Mouse (Mus musculus) neural tube, embryonic 13.5 days (tissue): ENCODE results near the gene 6030408B16Rik. TPM values are rescaled to one million over a fixed set of nuclear protein-coding genes. Genes with fewer than 3 reads are reported as not detected.

ENCODE experiments used
- ATAC-seq: fragments of 200-750 bp; cut with Nextera tagmentation; 2 replicates; pipeline ENCODE4 v1.8.0; 2017; ENCODE audit warnings: low read depth, mild to moderate bottlenecking, moderate TSS enrichment, moderate library complexity
- H3K27ac ChIP-seq: fragments of 300-500 bp; sonication (generic); replicated peaks from 2 replicates; pipeline ENCODE4 v1.5.1; 2015; ENCODE audit warnings: moderate library complexity, mild to moderate bottlenecking, inconsistent platforms
- H3K27me3 ChIP-seq: fragments of 300-500 bp; sonication (generic); 2 replicates; pipeline ENCODE4 v1.6.1; 2015; ENCODE audit warnings: mild to moderate bottlenecking, inconsistent platforms
- H3K36me3 ChIP-seq: fragments of 300-500 bp; sonication (generic); 2 replicates; pipeline ENCODE4 v1.6.1; 2015; ENCODE audit warnings: mild to moderate bottlenecking, inconsistent platforms
- H3K4me1 ChIP-seq: fragments of 300-500 bp; sonication (generic); replicated peaks from 2 replicates; pipeline ENCODE4 v1.6.1; 2015; ENCODE audit warnings: inconsistent platforms
- H3K4me2 ChIP-seq: fragments of 300-500 bp; sonication (generic); 2 replicates; pipeline ENCODE4 v1.6.1; 2015; ENCODE audit warnings: inconsistent platforms, mild to moderate bottlenecking, moderate library complexity
- H3K4me3 ChIP-seq: fragments of 300-500 bp; sonication (generic); 2 replicates; pipeline ENCODE4 v1.5.1; 2015; ENCODE audit warnings: mild to moderate bottlenecking, inconsistent platforms
- H3K9ac ChIP-seq: fragments of 300-500 bp; sonication (generic); 2 replicates; pipeline ENCODE4 v1.6.1; 2015; ENCODE audit warnings: moderate library complexity, mild to moderate bottlenecking, inconsistent platforms
- H3K9me3 ChIP-seq: fragments of 300-500 bp; sonication (generic); 2 replicates; pipeline ENCODE4 v1.6.1; 2016; ENCODE audit warnings: inconsistent platforms
- WGBS: fragments of 180-500 bp; shearing (Covaris S2); methylation state at CpG from one replicate; pipeline ENCODE4 v1.1.7; 2015; 5-methylcytosine and 5-hydroxymethylcytosine counted together
- polyA plus RNA-seq: library from polyadenylated mRNA; unstranded; fragments of >200 nt; fragmentation: Nextera tagmentation; extraction: Ambion mirVana; gene quantifications from 2 replicates; pipeline ENCODE4 v1.2.1, GENCODE M21; 2015

Gene 6030408B16Rik
- polyA plus RNA-seq, 1 experiment from 2014 or later = 0.60 TPM

DNA sequence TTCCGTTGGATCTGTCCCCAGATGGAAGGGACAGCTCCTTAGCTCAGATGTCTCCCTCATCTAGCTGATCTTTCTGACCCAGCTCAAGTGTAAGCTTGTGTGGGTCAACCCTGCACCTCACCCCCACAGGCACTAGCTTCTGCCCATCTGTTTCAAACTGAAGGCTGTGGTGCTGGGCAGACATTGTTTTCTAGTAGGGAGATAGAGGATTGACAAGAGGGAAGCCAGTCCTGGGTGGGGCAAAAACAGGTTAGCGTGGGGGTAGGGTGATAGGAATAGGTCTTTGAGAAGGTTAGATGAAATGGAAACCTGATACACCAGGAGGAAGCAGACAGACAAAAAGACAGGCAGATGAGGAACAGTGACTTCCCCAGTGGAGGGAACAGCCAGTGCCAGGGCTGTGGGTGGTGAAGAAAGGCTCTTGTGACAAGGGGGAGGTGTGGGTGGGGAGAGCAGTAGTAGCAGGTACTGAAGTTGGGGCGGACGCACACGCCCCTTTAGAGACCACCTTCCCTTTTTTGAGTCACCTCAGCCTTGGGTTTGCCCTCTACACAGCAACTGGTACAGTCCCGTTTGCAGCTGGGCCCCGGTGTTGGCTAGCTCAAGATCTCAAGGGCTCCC, 37.1 kb upstream of the 6030408B16Rik start:
- Histone ChIP-seq H3K4me2 (no peak overlapping the region), H3K36me3 (no peaks in the 10 kb centered on the region), H3K27me3 (0 out of 2 replicates have a peak, but pooled peaks cover 6% of the 10 kb centered on the region), H3K4me1 (peaks cover 21% of the 10 kb centered on the region), H3K4me3 (no peak overlapping the region), H3K9ac (no peak overlapping the region), H3K27ac (no peak overlapping the region), H3K9me3 (no peaks in the 10 kb centered on the region)
- WGBS = 87% methylated on average over 7 of the region's 7 CpGs
- no peak for ATAC-seq

DNA sequence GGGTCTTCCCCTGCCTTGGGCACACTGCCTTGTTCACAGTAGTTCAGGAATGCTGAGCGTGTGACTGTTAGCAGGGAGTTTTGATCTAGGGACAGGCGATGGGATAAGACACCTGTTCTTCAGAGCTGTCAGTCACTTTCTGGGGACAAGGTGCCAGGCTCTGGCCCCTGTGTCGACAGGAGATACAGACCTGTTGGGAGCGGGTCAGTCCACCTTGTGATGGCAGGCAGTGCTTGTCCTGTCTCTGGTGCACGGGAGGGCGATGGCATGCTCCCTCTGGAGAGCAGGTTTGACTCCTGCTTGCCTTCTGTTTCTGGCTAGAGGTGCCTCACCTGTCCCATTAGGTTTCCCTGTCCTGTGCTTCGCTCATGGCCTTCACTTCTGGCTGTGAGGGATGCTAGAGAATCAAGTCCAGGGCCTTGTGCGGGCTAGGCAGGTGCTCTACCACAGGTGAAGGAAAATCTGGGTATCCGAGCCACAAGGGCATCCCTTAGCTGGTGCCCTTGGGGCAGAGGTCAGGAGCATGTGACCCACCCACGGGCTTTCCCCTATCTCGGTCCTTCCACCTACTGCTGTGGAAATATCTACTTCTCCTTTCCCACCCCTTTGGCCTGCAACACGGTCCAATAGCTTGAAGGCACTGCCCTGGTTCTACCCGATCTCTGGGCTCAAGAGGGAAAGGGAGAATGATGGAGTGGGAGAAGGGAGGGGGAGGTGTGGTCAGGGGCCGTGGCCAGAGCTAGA, 36.4 kb upstream of the 6030408B16Rik start:
- H3K27ac ChIP-seq = no peak overlapping the region
- no peaks in the 10 kb centered on the region for H3K9me3 ChIP-seq
- peaks cover 27% of the 10 kb centered on the region for H3K4me1 ChIP-seq
- no peak overlapping the region for H3K4me3 ChIP-seq
- H3K27me3 ChIP-seq = 0 out of 2 replicates have a peak, but pooled peaks cover 6% of the 10 kb centered on the region
- no peaks in the 10 kb centered on the region for H3K36me3 ChIP-seq
- WGBS = 84% methylated on average over 14 of the region's 14 CpGs
- H3K9ac ChIP-seq = no peak overlapping the region
- no peak for ATAC-seq
- no peak overlapping the region for H3K4me2 ChIP-seq

- Histone ChIP-seq H3K36me3 (no peaks in the 10 kb centered on the region), H3K27me3 (no peaks in the 10 kb centered on the region), H3K27ac (no peak overlapping the region), H3K4me2 (no peak overlapping the region), H3K4me3 (no peak overlapping the region), H3K4me1 (peaks cover 28% of the 10 kb centered on the region), H3K9me3 (no peaks in the 10 kb centered on the region), H3K9ac (no peak overlapping the region)
- ATAC-seq = no peak
- 86% methylated on average over 11 of the region's 11 CpGs for WGBS
Observed at GRCm38 (mm10) chr15:101258420-101258819, 34.6 kb upstream of the 6030408B16Rik start.

- no peak overlapping the region for H3K9ac ChIP-seq
- H3K4me1 ChIP-seq = peaks cover 17% of the 10 kb centered on the region; the same call in 1 of the 2 replicates
- no peak for ATAC-seq
- WGBS = 76% methylated on average over 3 of the region's 3 CpGs
- no peak overlapping the region for H3K4me2 ChIP-seq
- H3K27ac ChIP-seq = no peak overlapping the region
- H3K36me3 ChIP-seq = no peaks in the 10 kb centered on the region
- H3K4me3 ChIP-seq = no peak overlapping the region
- H3K27me3 ChIP-seq = peaks cover 10% of the 10 kb centered on the region
- no peaks in the 10 kb centered on the region for H3K9me3 ChIP-seq
Observed at GRCm38 (mm10) chr15:101259922-101260321, 33.1 kb upstream of the 6030408B16Rik start.

GRCm38 (mm10) chr15:101260387-101260786, 32.6 kb upstream of the 6030408B16Rik start:
- ATAC-seq = no peak
- 58% methylated on average over 10 of the region's 10 CpGs for WGBS

GRCm38 (mm10) chr15:101260874-101261622, 32.0 kb upstream of the 6030408B16Rik start:
- ATAC-seq = no peak
- no peaks in the 10 kb centered on the region for H3K36me3 ChIP-seq
- no peak overlapping the region for H3K4me3 ChIP-seq
- peaks cover 21% of the 10 kb centered on the region for H3K27me3 ChIP-seq
- H3K9me3 ChIP-seq = no peaks in the 10 kb centered on the region
- WGBS = 76% methylated on average over 13 of the region's 13 CpGs
- H3K4me1 ChIP-seq = peaks cover 20% of the 10 kb centered on the region
- no peak overlapping the region for H3K4me2 ChIP-seq
- H3K27ac ChIP-seq = peak overlapping the region; percentile 2; the same call in 1 of the 2 replicates
- H3K9ac ChIP-seq = no peak overlapping the region

More at GRCm38 (mm10) chr15:101260387-101260786, 32.6 kb upstream of the 6030408B16Rik start:
- Histone ChIP-seq H3K36me3 (no peaks in the 10 kb centered on the region), H3K9me3 (no peaks in the 10 kb centered on the region), H3K27ac (no peak overlapping the region), H3K27me3 (peaks cover 15% of the 10 kb centered on the region), H3K4me3 (no peak overlapping the region), H3K4me1 (peaks cover 14% of the 10 kb centered on the region; the same call in 1 of the 2 replicates), H3K4me2 (no peak overlapping the region), H3K9ac (no peak overlapping the region)

DNA sequence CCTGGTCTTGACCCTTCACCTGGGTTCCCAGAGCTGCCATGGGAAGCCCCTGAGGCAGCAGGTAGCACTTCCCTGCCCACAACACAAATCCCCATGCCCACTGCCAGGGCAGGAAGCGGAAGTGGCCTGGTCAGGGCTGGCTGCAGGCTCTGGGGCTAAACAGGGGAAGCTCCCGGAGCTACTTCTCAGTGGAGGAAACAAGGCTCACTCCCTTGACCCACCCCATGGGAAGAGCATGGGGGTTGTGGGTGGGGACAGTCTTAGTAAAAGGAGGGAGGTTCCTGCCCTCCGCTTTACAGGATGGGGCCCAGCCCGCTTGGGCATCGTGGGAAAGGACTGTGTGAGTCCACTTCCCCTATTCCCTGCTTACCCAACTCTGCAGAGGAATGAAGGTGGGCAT, 30.5 kb upstream of the 6030408B16Rik start:
- no peak for ATAC-seq
- 72% methylated on average over 5 of the region's 5 CpGs for WGBS

GRCm38 (mm10) chr15:101266132-101266963, 26.7 kb upstream of the 6030408B16Rik start:
- H3K27me3 ChIP-seq = peaks cover 48% of the 10 kb centered on the region
- peaks cover 21% of the 10 kb centered on the region for H3K4me1 ChIP-seq
- peak; percentile 74 for ATAC-seq
- peak overlapping the region; percentile 83 for H3K4me2 ChIP-seq
- H3K36me3 ChIP-seq = peaks cover 13% of the 10 kb centered on the region
- under 1% methylated on average over 57 of the region's 57 CpGs for WGBS
- H3K9me3 ChIP-seq = no peaks in the 10 kb centered on the region
- peak overlapping the region; percentile 46 for H3K4me3 ChIP-seq
- H3K9ac ChIP-seq = peak overlapping the region; percentile 68
- H3K27ac ChIP-seq = 0 out of 2 replicates have a peak overlapping the region, but pooled peaks have one; percentile 33

More for the DNA sequence above, 30.5 kb upstream of the 6030408B16Rik start:
- no peak overlapping the region for H3K4me2 ChIP-seq
- no peaks in the 10 kb centered on the region for H3K9me3 ChIP-seq
- no peaks in the 10 kb centered on the region for H3K36me3 ChIP-seq
- H3K27me3 ChIP-seq = peaks cover 36% of the 10 kb centered on the region
- no peak overlapping the region for H3K4me3 ChIP-seq
- H3K27ac ChIP-seq = no peak overlapping the region
- no peak overlapping the region; the same call in 1 of the 2 replicates for H3K9ac ChIP-seq
- peaks cover 32% of the 10 kb centered on the region for H3K4me1 ChIP-seq

DNA sequence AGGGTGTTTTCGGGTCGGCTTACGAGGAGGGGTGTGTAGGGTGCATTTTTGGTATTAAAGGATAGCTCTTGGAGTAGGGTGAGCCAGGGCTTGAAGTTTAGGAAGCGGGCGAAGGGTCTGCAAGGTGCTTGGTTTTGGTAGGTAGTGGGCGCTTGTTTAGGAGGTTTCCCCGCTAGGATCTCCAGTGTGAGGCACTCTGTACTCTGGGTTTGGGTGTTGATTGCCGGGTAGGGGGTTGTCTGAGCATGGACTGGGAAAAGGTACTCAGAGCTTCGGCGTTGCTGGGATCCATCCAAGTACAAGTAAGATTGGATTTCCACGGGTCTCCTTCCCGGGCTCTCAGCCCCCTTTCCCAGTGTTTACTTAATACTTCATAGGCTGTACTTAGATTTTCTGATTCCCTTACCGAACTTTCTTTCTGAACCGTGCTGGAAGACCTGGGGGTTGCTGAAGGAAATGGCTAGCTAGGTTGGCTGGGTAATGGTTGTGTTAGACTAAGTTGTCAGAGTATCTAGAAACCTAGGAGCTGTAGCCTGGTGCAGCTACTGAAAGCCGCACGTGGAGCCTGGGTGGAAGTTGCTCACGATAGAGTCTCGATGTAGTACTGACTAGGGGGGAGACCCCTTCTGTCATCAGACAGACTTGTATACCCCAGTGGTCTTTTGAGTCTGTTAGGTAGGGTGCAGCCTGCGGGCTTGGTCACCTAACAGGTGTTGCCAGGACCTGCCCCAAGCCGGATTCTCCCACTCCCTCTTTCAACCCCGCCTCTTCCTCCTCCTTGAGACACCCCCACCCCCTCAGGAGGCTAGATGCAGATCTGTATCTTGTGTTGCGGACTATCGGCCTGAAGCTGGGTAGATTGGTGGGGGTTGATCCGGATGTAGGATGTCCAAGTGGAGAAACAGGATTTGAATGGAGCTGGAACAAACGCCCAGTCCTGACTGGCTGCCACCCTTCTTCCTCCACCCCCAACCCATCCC, 25.7 kb upstream of the 6030408B16Rik start:
- peaks cover 48% of the 10 kb centered on the region for H3K27me3 ChIP-seq
- no peak; the same call in 1 of the 2 replicates for ATAC-seq
- no peaks in the 10 kb centered on the region for H3K9me3 ChIP-seq
- H3K4me3 ChIP-seq = peak overlapping the region; percentile 46
- peak overlapping the region; percentile 83 for H3K4me2 ChIP-seq
- peaks cover 18% of the 10 kb centered on the region for H3K4me1 ChIP-seq
- H3K27ac ChIP-seq = 0 out of 2 replicates have a peak overlapping the region, but pooled peaks have one; percentile 33
- 4% methylated on average over 25 of the region's 25 CpGs for WGBS
- peak overlapping the region; percentile 68 for H3K9ac ChIP-seq
- peaks cover 22% of the 10 kb centered on the region for H3K36me3 ChIP-seq

DNA sequence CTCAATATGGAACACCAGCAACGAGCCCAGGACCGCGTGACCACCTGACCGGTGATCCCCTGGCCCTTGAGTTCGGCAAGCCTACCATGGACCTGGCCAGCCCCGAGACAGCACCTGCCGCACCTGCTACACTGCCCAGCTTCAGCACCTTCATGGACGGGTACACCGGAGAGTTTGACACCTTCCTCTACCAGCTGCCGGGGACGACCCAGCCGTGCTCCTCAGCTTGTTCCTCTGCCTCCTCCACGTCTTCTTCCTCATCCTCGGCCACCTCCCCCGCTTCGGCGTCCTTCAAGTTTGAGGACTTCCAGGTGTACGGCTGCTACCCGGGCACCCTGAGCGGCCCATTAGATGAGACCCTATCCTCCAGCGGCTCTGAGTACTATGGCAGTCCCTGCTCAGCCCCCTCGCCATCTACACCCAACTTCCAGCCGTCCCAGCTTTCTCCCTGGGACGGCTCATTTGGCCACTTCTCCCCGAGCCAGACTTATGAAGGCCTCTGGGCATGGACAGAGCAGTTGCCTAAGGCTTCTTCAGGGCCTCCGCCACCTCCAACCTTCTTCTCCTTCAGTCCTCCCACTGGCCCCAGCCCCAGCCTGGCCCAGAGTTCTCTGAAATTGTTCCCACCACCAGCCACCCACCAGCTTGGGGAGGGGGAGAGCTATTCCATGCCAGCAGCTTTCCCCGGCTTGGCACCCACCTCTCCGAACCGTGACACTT, 22.8 kb upstream of the 6030408B16Rik start:
- Histone ChIP-seq H3K4me3 (no peak overlapping the region), H3K36me3 (peaks cover 43% of the 10 kb centered on the region), H3K9me3 (no peaks in the 10 kb centered on the region), H3K27ac (no peak overlapping the region), H3K27me3 (peaks cover 34% of the 10 kb centered on the region), H3K4me2 (no peak overlapping the region), H3K4me1 (peaks cover 18% of the 10 kb centered on the region), H3K9ac (no peak overlapping the region)
- ATAC-seq = no peak
- 93% methylated on average over 29 of the region's 29 CpGs for WGBS
